Mouse (Mus musculus) B cell, adult 67 days (primary cell): Measurements from ENCODE around the gene Tas2r107. TPM values are rescaled to one million over a fixed set of nuclear protein-coding genes. Genes with fewer than 3 reads are reported as not detected.

Experiments used
- total RNA-seq, 2 experiments: library from RNA; stranded (reverse); gene quantifications; 4 replicates each; pipeline ENCODE4 v1.2.4; 2023

Gene Tas2r107
- total RNA-seq, result not detected

DNA sequence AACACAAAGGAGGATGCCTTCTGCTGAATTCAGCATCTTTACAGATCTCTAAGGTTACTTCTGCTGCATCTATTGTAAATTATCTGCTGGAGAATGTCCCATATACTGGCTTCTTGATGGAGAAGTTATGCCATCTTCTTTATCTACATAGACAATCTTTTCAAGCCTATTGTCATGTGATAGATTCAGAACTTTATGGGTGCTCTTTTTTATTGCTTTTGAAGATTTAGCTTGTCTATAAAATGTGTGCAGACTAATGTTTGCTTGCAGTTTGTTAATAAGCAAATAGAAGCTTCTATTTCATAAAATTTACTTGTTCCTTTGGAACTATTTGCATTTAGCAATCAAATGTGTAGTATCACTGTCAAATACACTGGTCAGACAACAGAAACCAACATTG lies at the start of gene Tas2r107:
Gene Tas2r107 (minus strand): TSS at position 101 of the 400 bp plus-strand sequence.

GRCm38 (mm10) chr6:131689963-131690362 lies 30.0 kb upstream of the Tas2r107 start, which contains the start of gene Tas2r114:
Tas2r114 (minus strand) TSS chr6:131690063.

GRCm38 (mm10) chr6:131687395-131687794 lies 27.4 kb upstream of the Tas2r107 start, which contains the start of gene Tas2r105:
Tas2r105 (minus strand) TSS chr6:131687495.

GRCm38 (mm10) chr6:131685644-131686043 lies 25.7 kb upstream of the Tas2r107 start, which contains the start of gene Tas2r104:
Tas2r104 (minus strand) TSS chr6:131685744.

DNA sequence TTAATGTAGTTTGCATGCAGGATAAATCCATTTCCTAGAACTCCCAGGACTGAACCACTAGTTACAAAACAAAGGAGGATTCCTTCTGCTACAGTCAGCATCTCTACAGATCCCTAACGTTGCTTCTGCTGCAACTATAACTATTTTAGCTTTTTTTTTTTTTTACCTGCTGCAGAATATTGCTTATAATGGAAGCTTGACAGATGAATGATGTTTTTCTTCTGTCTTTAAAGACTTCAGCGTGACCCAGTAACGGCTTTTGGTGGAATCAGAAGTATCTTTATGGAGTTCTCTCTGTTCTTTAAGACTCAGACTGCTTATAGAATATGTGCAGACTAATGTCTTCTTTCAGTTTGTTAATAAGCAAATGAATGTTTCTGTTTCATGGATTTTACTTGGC lies 18.8 kb upstream of the Tas2r107 start, which contains the start of gene Tas2r106:
Gene Tas2r106 (minus strand): TSS at position 101 of the 400 bp plus-strand sequence.

DNA sequence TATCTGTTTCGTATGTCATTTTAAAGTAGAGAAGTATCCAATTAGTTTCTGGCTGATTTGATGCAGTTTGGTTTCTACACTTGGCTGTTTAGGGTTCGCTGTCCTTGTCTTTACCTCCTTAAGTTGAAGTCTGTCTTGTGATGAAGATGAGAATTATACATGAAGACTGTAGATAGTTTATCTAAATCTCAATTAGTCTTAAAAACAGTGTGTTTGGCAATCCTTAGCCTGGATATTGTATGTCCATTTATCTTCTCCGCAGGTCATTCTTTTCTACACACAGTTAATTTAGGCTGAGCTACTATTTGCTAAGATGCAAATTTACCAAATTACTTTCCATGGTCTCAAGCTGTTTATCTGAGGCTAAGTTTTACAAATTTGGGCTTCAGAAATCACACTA lies 29.1 kb downstream of the Tas2r107 start, which contains the start of gene Tas2r130:
Gene Tas2r130 (minus strand): TSS at position 101 of the 400 bp plus-strand sequence.

Other genes with a start within 250 kb of the Tas2r107 start
- gene 5430401F13Rik, start 173.7 kb downstream of the Tas2r107 start, total RNA-seq, result not detected
- not detected for gene Gm6619, start 173.7 kb downstream of the Tas2r107 start, total RNA-seq
- not detected for gene Tas2r130, start 29.2 kb downstream of the Tas2r107 start, total RNA-seq
- gene Tas2r106, start 18.7 kb upstream of the Tas2r107 start, total RNA-seq, result not detected
- not detected for gene Tas2r104, start 25.6 kb upstream of the Tas2r107 start, total RNA-seq
- not detected for gene Tas2r105, start 27.3 kb upstream of the Tas2r107 start, total RNA-seq
- gene Tas2r114, start 29.9 kb upstream of the Tas2r107 start, total RNA-seq, result not detected